Mouse (Mus musculus) forebrain, postnatal 0 days (tissue): ENCODE data around the gene Kera. TPM values are rescaled to one million over a fixed set of nuclear protein-coding genes. Genes with fewer than 3 reads are reported as not detected.

Source experiments
- ATAC-seq: fragments of 200-750 bp; cut with Nextera tagmentation; 2 replicates; pipeline ENCODE4 v1.8.0; 2017; ENCODE audit warnings: mild to moderate bottlenecking, moderate library complexity
- DNase-seq: peaks from one replicate; pipeline ENCODE4 v3.0.0-alpha.2; 2015
- H3K27ac ChIP-seq: fragments of 300-500 bp; sonication (generic); 2 replicates; pipeline ENCODE4 v1.5.1; 2014; ENCODE audit warnings: low read depth, mild to moderate bottlenecking, antibody characterized with exemption, low read length, moderate library complexity, mixed read lengths
- H3K27me3 ChIP-seq: fragments of 300-500 bp; sonication (generic); 2 replicates; pipeline ENCODE4 v1.6.1; 2014; ENCODE audit warnings: mild to moderate bottlenecking, low read length, mixed read lengths; ENCODE audit not compliant: insufficient read depth
- H3K36me3 ChIP-seq: fragments of 300-500 bp; sonication (generic); 2 replicates; pipeline ENCODE4 v1.6.1; 2014; ENCODE audit warnings: mild to moderate bottlenecking, moderate library complexity; ENCODE audit not compliant: insufficient read depth
- H3K4me1 ChIP-seq: fragments of 300-500 bp; sonication (generic); 2 replicates; pipeline ENCODE4 v1.6.1; 2014; ENCODE audit warnings: antibody characterized with exemption; ENCODE audit not compliant: insufficient read depth
- H3K4me2 ChIP-seq: fragments of 300-500 bp; sonication (generic); 2 replicates; pipeline ENCODE4 v1.6.1; 2014; ENCODE audit warnings: low read depth, mild to moderate bottlenecking, moderate library complexity
- H3K4me3 ChIP-seq: fragments of 300-500 bp; sonication (generic); 2 replicates; pipeline ENCODE4 v1.5.1; 2014; ENCODE audit warnings: low read depth, low read length, mixed read lengths
- H3K9ac ChIP-seq: fragments of 300-500 bp; sonication (generic); 2 replicates; pipeline ENCODE4 v1.6.1; 2014; ENCODE audit warnings: mild to moderate bottlenecking
- H3K9me3 ChIP-seq: fragments of 300-500 bp; sonication (generic); 2 replicates; pipeline ENCODE4 v1.6.1; 2016; ENCODE audit warnings: low read length
- CTCF ChIP-seq: sonication (generic); IDR thresholded peaks from 2 replicates; pipeline ENCODE4 v1.5.1; 2016; ENCODE audit warnings: antibody characterized with exemption, control low read depth, low read depth
- whole genome bisulfite sequencing: fragments of 180-500 bp; shearing (Covaris S2); extraction: QIAGEN DNeasy Blood & Tissue Kit; methylation state at CpG from one replicate; pipeline ENCODE4 v1.1.7; 2014; 5-methylcytosine and 5-hydroxymethylcytosine counted together
- polyA plus RNA-seq: library from polyadenylated mRNA; unstranded; fragments of >200 nt; fragmentation: Nextera tagmentation; extraction: Ambion mirVana; gene quantifications from 2 replicates; pipeline ENCODE4 v1.2.1, GENCODE M21; 2015
- total RNA-seq: library from RNA; depleted of rRNA; stranded (reverse); fragments of >200 nt; gene quantifications from 2 replicates; pipeline ENCODE4 v1.2.3, GENCODE M21; 2014; rRNA removed

Gene Kera
- not detected in 2 replicates for total RNA-seq
- polyA plus RNA-seq, result 0.15 and 0.20 TPM in 2 replicates

DNA sequence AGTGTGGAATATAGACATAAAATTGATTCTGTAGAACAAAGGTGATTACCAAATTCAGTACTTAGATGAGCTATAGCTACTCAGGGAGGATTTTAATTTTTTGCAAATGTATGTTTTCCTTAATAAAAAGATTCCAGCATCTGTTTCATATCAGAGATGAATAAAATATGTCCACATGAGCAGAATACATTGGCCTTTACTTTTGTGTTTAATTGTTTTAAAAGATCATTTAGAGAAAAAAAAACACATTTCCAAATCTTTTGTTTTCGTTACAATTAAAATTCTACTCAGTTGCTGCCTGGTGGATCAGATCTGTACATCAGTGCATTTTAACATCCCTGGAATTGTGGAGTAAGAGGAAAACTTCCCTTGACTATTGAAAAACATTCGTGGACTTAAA lies at the start of gene Kera:
Kera (plus strand) TSS at position 301 of the 400 bp plus-strand sequence.
- H3K4me1 ChIP-seq, result no peaks in the 10 kb centered on the region
- no peak for DNase-seq
- no peak within 1 kb of the TSS for H3K4me3 ChIP-seq
- no peak for TF ChIP-seq CTCF
- H3K9me3 ChIP-seq, result no peaks in the 10 kb centered on the region
- no peaks in the 10 kb centered on the region for H3K36me3 ChIP-seq
- no peaks in the 10 kb centered on the region for H3K27me3 ChIP-seq
- 73% methylated on average over 2 of the region's 2 CpGs for WGBS
- no peak for ATAC-seq
- H3K4me2 ChIP-seq, result no peak within 1 kb of the TSS
- H3K9ac ChIP-seq, result no peak within 1 kb of the TSS
- H3K27ac ChIP-seq, result no peak within 1 kb of the TSS

DNA sequence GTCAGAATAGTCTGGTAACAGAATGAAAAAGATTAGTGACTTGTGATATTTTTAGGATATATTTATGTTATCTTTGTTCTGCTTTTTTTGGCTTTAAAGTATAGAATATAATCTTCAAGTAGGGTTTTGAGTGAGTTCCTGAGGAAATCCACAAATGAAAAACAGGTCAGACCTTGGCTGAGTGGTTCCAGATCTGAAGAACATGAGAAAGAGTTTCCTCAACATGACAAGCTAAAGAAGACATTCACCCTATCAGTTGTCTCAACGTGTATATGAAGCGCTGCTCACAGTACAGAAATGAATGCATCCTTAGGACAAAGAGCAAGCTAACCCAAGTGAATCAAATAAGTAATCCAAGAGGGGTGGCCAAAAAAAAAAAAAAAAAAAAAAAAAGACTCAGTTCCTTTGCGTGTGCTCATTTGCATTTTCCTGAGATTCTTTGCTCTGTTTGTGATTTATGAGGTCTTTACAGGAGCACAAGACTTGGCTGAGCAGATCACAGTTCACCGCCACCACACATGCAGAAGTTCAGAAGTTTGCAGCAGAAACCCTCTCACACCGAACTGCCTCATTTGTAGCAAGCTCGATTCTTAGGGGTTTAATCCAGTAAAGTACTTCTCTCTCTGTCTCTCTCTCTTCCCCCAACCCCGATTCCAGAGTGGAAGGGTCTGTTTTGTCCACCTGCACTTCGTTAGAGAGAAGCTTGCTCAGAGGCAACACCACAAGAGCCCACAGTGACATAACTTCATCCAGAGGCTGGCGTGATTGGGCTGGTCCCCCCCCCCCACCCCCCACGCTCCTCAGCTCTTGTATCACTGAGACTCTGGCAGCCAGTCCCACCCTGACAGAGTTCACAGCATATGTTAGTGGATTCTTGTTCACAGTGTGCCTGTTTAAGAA lies 41.5 kb upstream of the Kera start, which contains the start of gene Lum:
Lum (plus strand) TSS at position 172 of the 900 bp plus-strand sequence.
- Histone ChIP-seq H3K36me3 (no peaks in the 10 kb centered on the region), H3K9me3 (no peaks in the 10 kb centered on the region), H3K27me3 (no peaks in the 10 kb centered on the region), H3K27ac (no peak within 1 kb of the TSS), H3K4me1 (no peaks in the 10 kb centered on the region), H3K9ac (no peak within 1 kb of the TSS), H3K4me2 (no peak within 1 kb of the TSS; the same call in 1 of the 2 replicates), H3K4me3 (no peak within 1 kb of the TSS)
- no peak for DNase-seq
- TF ChIP-seq CTCF, result no peak
- no peak for ATAC-seq
- 31% methylated on average over 10 of the region's 10 CpGs for WGBS

DNA sequence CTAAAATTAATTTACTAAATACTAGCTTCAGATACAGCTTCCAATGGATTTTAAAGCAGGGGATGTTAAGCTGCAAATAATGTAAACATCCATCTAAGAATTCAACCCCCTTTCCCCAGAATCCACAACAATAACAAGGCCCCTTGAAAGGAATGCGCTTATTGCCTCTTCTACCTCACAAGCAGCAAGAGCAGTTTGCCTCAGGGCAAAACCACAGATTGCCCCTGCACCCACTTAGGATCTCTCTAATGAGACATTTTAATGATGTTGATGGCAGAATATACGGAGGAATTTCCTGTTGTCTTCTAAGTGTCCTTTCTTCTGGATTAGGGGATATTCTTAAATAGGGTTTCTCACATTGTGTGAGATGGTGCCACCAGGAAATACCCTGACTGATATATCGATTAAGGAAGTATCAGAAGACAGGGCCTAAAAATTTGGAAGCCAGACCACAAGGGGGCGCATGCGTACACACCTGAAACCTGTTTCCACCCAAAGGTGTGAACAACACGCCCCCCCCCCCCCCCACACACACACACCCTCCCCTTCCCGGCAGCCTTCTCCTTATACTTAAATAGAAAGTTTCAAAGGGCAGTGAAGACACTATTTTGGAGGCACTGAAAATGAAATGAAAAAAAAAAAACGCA lies 39.1 kb upstream of the Kera start:
- TF ChIP-seq CTCF, result no peak
- H3K4me2 ChIP-seq, result no peak overlapping the region
- no peaks in the 10 kb centered on the region for H3K36me3 ChIP-seq
- no peak overlapping the region for H3K9ac ChIP-seq
- DNase-seq (no peak), ATAC-seq (no peak)
- no peaks in the 10 kb centered on the region for H3K9me3 ChIP-seq
- no peaks in the 10 kb centered on the region for H3K4me1 ChIP-seq
- H3K4me3 ChIP-seq, result no peak overlapping the region
- 57% methylated on average over 8 of the region's 8 CpGs for WGBS
- no peaks in the 10 kb centered on the region for H3K27me3 ChIP-seq
- H3K27ac ChIP-seq, result no peak overlapping the region

DNA sequence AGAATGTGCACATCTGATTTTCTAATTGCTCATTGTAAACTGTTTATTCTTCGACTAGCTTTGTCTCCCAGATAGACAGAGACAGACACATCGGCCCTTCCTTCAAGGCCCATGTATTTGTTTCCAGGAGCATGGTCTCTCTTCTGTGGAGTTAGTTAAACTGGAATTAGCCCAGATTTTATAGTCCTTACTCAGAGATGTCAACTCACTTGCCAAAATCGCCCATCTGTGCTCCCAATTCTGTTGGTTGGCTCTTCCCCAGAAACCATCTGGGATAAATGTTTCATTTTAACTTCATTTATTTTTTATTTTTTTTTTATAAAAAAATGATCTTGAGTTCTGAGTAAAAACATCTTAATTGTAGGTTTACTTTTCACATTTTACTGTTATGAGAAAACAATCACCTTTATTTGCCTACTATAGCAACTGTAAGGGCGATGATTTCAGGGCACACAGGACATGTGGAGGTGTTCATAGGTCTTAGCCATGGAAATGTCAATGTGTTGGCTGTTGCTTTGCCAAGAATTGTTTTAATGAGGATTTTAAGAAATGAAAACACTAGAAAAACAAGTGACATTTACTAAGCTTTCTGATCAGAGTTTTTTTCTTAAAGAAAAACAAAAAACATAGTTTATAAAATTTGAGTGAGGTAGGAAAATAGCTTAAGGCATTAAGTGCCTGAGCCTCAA lies 24.0 kb upstream of the Kera start:
- TF ChIP-seq CTCF, result no peak
- 59% methylated on average over 4 of the region's 4 CpGs for WGBS
- DNase-seq (peak; percentile 85), ATAC-seq (peak; percentile 66)
- H3K27me3 ChIP-seq, result no peaks in the 10 kb centered on the region
- no peaks in the 10 kb centered on the region for H3K9me3 ChIP-seq
- H3K9ac ChIP-seq, result no peak overlapping the region
- no peaks in the 10 kb centered on the region for H3K36me3 ChIP-seq
- H3K4me1 ChIP-seq, result no peaks in the 10 kb centered on the region
- H3K27ac ChIP-seq, result peak overlapping the region; percentile 58
- no peak overlapping the region for H3K4me3 ChIP-seq
- no peak overlapping the region for H3K4me2 ChIP-seq

DNA sequence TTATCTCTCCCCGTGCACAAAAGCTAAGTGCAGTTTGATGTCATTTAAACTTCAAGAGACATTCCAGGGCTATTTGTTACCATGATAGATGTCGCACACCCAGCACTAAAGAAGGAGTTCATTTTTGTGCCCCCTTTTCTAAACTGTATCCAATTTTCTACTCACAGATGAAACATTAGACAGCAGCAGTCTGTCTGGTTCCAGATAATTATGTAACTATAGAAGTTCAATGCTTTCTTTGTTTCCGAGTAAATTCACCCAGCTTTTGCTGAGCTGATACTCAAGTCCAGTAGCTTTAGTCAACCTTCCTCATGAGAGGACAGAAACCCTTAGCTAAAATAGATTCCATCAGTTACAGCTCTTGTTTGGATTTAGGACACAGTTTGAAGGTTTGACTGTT lies 22.5 kb upstream of the Kera start:
- H3K9ac ChIP-seq, result no peak overlapping the region
- H3K27me3 ChIP-seq, result no peaks in the 10 kb centered on the region
- TF ChIP-seq CTCF, result no peak
- H3K4me3 ChIP-seq, result no peak overlapping the region
- H3K4me2 ChIP-seq, result no peak overlapping the region
- H3K27ac ChIP-seq, result no peak overlapping the region
- no peaks in the 10 kb centered on the region for H3K36me3 ChIP-seq
- 48% methylated on average over 3 of the region's 3 CpGs for WGBS
- no peaks in the 10 kb centered on the region for H3K4me1 ChIP-seq
- DNase-seq, result no peak
- ATAC-seq, result no peak
- no peaks in the 10 kb centered on the region for H3K9me3 ChIP-seq

DNA sequence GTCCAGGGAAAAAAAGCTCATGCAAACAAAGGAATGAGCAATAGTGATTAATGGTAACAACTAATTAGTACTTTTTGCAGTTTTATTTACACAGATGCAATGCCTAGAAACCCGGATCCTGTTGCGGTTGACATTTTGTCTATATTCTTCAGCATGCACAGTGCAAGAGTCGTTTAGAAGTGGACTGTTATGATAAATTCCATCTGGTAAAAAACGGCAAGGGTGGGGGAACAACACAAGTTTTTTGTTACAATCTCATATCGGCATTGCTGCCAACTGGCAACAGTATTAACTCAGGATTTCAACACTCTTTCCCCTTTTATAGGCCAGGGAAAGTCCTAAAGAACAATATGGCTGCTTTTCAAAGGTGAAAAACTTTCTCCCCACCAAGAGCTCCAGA lies 19.5 kb upstream of the Kera start:
- no peak overlapping the region for H3K4me3 ChIP-seq
- no peaks in the 10 kb centered on the region for H3K36me3 ChIP-seq
- ATAC-seq (no peak), DNase-seq (no peak)
- H3K4me1 ChIP-seq, result no peaks in the 10 kb centered on the region
- H3K9me3 ChIP-seq, result no peaks in the 10 kb centered on the region
- H3K4me2 ChIP-seq, result no peak overlapping the region
- WGBS, result 58% methylated on average over 5 of the region's 5 CpGs
- no peak overlapping the region for H3K9ac ChIP-seq
- no peak overlapping the region for H3K27ac ChIP-seq
- H3K27me3 ChIP-seq, result no peaks in the 10 kb centered on the region
- TF ChIP-seq CTCF, result no peak

DNA sequence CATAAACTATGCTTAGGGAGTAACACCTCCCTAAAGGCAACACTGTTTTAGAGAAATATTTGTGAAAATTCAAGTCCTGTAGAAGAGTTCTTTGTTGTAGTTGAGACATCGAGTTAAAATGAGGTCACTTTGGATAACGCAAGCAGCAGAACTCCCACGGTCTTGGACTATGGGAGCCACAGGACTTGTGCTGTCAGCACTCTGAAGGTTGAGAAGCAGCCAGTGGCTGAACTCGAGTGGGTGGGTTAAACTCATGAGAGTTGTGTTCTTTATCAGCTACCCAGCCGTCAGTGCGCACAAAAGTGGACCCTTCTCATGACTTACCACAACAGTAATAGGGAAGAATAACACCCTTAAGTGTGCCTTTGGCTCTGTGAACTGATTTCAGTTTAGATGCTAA lies 17.1 kb upstream of the Kera start:
- ATAC-seq, result no peak
- 82% methylated on average over 6 of the region's 6 CpGs for WGBS
- no peak overlapping the region for H3K4me3 ChIP-seq
- H3K4me2 ChIP-seq, result no peak overlapping the region
- DNase-seq, result no peak
- H3K9ac ChIP-seq, result no peak overlapping the region
- H3K9me3 ChIP-seq, result no peaks in the 10 kb centered on the region
- H3K27ac ChIP-seq, result no peak overlapping the region
- no peak for TF ChIP-seq CTCF
- no peaks in the 10 kb centered on the region for H3K27me3 ChIP-seq
- no peaks in the 10 kb centered on the region for H3K4me1 ChIP-seq
- no peaks in the 10 kb centered on the region for H3K36me3 ChIP-seq
